Mouse (Mus musculus) right cerebral cortex, postnatal 14 days (tissue): ENCODE measurements around the gene Acbd4.

Source experiments
- DNase-seq: peaks from one replicate; pipeline ENCODE4 v3.0.0; 2022

The Acbd4 gene

GRCm38 (mm10) chr11:103144309-103145285 is 43.1 kb downstream of the Acbd4 start:
- DNase-seq: no peak

GRCm38 (mm10) chr11:103146386-103146785 is 44.9 kb downstream of the Acbd4 start:
- no peak for DNase-seq

GRCm38 (mm10) chr11:103147766-103148165 is 46.3 kb downstream of the Acbd4 start:
- DNase-seq: no peak

- no peak for DNase-seq
Measured at GRCm38 (mm10) chr11:103149771-103150170, 48.3 kb downstream of the Acbd4 start.

- DNase-seq: peak; percentile 93
Measured at GRCm38 (mm10) chr11:103158621-103159478, 57.4 kb downstream of the Acbd4 start.

GRCm38 (mm10) chr11:103160738-103161137 is 59.3 kb downstream of the Acbd4 start:
- no peak for DNase-seq

GRCm38 (mm10) chr11:103161449-103161848 is 60.0 kb downstream of the Acbd4 start:
- no peak for DNase-seq
